Mouse (Mus musculus) embryonic fibroblast, embryonic 13.5 days (primary cell): ENCODE measurements around the gene Has1.

Experiments used
- CTCF ChIP-seq: IDR thresholded peaks from 2 replicates; pipeline ENCODE4 v1.5.1; 2011; ENCODE audit warnings: mild to moderate bottlenecking, control low read depth, low read length, moderate library complexity, borderline replicate concordance; ENCODE audit not compliant: insufficient read depth
- POLR2A ChIP-seq: IDR thresholded peaks from 2 replicates; pipeline ENCODE4 v1.6.1; 2011; ENCODE audit warnings: low read depth, mild to moderate bottlenecking, control low read depth, low read length, moderate library complexity

GRCm38 (mm10) chr17:17882672-17883071 is 27.7 kb upstream of the Has1 start:
- TF ChIP-seq POLR2A, result no peak
- no peak for TF ChIP-seq CTCF
